Mouse (Mus musculus) cortical plate, adult 2 months (tissue): ENCODE data around the gene Itgb2.

Source experiments
- CTCF ChIP-seq: fragments of 200-500 bp; IDR thresholded peaks from 2 replicates; pipeline ENCODE4 v1.5.1; 2011; ENCODE audit warnings: mild to moderate bottlenecking, control low read depth, low read length; ENCODE audit not compliant: insufficient read depth; ENCODE audit errors: extremely low read depth
- POLR2A ChIP-seq: fragments of 200-500 bp; IDR thresholded peaks from 2 replicates; pipeline ENCODE4 v1.6.1; 2011; ENCODE audit warnings: mild to moderate bottlenecking, low read length, control low read depth; ENCODE audit not compliant: insufficient read depth; ENCODE audit errors: extremely low read depth

- TF ChIP-seq CTCF (no peak), POLR2A (no peak)
Measured at GRCm38 (mm10) chr10:77573162-77573561, 43.1 kb downstream of the Itgb2 start.
